Mouse (Mus musculus): ENCODE data around the gene B4galnt4. TPM values are rescaled to one million over a fixed set of nuclear protein-coding genes. Genes with fewer than 3 reads are reported as not detected.

Gene B4galnt4
- polyA plus RNA-seq, 2 experiments, result 0.39 to 0.64 TPM

DNA sequence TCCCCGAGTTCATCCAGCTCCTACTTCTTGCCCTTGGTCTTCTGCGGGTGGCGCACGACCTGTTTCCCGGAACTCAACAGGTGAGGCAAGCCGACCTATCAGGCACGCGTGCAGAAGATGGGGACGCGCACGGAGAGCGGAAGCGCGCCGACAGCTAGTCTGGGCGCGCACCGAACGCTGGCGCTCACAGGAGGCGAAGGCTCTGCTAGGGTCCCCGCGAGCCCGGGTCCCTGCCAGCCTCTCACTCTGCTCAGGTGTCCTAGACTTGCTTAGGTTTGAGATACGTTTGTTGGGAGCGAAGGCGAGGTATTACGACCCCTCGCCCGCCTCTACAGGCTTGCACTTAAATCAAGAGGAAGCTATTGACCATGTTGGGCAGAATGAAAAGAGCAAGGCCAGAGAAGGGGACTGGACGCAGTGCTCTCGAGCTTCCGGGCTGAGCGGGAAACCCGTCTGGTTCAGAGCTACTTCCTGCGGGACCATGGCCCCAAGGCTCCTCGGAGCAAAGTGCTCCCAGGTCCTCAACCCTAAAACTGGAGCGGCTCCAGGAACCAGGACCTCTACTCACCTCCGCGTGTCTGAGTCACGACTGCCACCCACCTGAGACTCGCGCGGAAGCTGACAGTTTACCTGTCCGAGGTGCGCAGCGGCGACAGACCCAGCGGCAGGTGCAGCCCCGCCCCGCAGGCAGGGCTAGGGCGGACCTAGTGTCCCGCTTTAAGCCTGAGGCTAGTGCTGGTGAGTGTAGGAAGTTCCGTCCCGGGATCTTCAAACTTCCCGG lies 39.2 kb downstream of the B4galnt4 start, which contains the start of gene Sigirr:
Sigirr (minus strand) TSS at position 662 of the 781 bp plus-strand sequence.
- no peak within 1 kb of the TSS for H3K27ac ChIP-seq
- H3K4me2 ChIP-seq (ENCODE audit: low read depth), result peak within 1 kb of the TSS; percentile 66
- H3K9me3 ChIP-seq (ENCODE audit: control insufficient read depth, low read length), result no peaks in the 10 kb centered on the region
- peak within 1 kb of the TSS; percentile 49 to 50 for H3K4me3 ChIP-seq (ENCODE audit: insufficient read depth in 1 of 2, low read depth in 2 of 2, low read length in 2 of 2)
- DNase-seq (ENCODE audit: low read depth in 3 of 3, low spot score in 3 of 3), result no peak
- 3% methylated on average over 56 of the region's 56 CpGs for WGBS (ENCODE audit: insufficient replicate concordance)
- H3K4me1 ChIP-seq (replicated peaks; ENCODE audit: control insufficient read depth in 2 of 2, insufficient read depth in 2 of 2, low read length in 1 of 2), result peaks cover 25 to 35% of the 10 kb centered on the region in 2 experiments
- H3K36me3 ChIP-seq (replicated peaks; ENCODE audit: control insufficient read depth, insufficient read depth, low read depth), result no peaks in the 10 kb centered on the region
- H3K9ac ChIP-seq (replicated peaks), result peak within 1 kb of the TSS; percentile 1
- TF ChIP-seq EP300 (IDR thresholded peaks at IDR 0.05; ENCODE audit: low read depth) (no peak), CTCF (IDR thresholded peaks at IDR 0.05; ENCODE audit: low read depth) (no peak)
- peak; percentile 29; the same call in 1 of the 2 replicates for ATAC-seq (ENCODE audit: insufficient read depth)
- H3K27me3 ChIP-seq (ENCODE audit: control insufficient read depth, insufficient read depth, low read length), result peaks cover 13% of the 10 kb centered on the region

DNA sequence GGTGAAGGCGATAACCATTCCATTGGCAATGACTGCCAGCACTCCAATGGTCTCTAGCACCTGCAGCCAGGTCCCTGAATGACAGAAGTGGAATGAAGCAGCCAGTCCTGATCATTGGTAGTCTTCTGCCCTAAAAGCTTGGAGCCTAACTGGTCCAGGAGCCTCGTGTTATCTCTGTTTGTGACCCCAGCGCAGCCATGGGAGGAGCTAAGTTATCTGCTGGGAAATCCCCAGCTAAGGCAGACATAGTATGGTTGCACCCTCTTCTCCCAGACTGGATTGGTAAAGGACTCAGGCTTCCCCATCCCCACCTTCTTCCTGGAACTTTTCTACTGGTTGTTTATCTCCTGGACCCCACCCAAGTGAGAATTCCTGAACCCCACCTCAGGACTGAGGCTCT lies 42.3 kb downstream of the B4galnt4 start:
- Histone ChIP-seq H3K9me3 (ENCODE audit: control insufficient read depth, low read length) (no peaks in the 10 kb centered on the region), H3K9ac (replicated peaks) (0 out of 2 replicates have a peak overlapping the region, but pooled peaks have one; percentile 13), H3K4me1 (replicated peaks; ENCODE audit: control insufficient read depth in 2 of 2, insufficient read depth in 2 of 2, low read length in 1 of 2) (peaks cover 14 to 17% of the 10 kb centered on the region in 2 experiments), H3K4me3 (ENCODE audit: insufficient read depth in 1 of 2, low read depth in 2 of 2, low read length in 2 of 2) (no peak overlapping the region), H3K27ac (no peak overlapping the region), H3K27me3 (ENCODE audit: control insufficient read depth, insufficient read depth, low read length) (peaks cover 13% of the 10 kb centered on the region), H3K36me3 (replicated peaks; ENCODE audit: control insufficient read depth, insufficient read depth, low read depth) (no peaks in the 10 kb centered on the region), H3K4me2 (ENCODE audit: low read depth) (peak overlapping the region; percentile 41)
- peak in 1 of 3 experiments; percentile 80 for DNase-seq (ENCODE audit: low read depth in 3 of 3, low spot score in 3 of 3)
- 30% methylated on average over 3 of the region's 3 CpGs for WGBS (ENCODE audit: insufficient replicate concordance)
- TF ChIP-seq EP300 (IDR thresholded peaks at IDR 0.05; ENCODE audit: low read depth) (no peak), CTCF (IDR thresholded peaks at IDR 0.05; ENCODE audit: low read depth) (no peak)
- peak; percentile 73; the same call in 1 of the 2 replicates for ATAC-seq (ENCODE audit: insufficient read depth)

DNA sequence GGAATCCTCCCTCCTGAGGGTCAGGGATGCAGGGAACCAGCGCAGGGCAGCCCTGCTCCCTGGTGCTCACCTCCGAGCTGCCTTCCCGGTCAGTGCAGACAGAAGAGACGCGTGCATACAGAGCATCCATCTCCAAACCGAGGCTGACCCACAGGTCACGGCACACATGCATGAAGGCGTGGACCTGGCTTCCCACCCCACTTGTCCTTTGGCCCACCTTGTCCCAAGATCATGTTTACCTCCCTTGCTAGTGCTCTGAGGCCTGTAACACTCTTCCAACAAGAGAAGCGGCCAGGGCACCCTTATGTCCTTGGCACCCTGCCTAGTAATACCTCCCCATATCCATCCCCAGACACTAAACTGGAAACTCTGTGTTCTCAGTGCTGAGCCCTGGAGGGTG lies 55.0 kb downstream of the B4galnt4 start:
- H3K4me2 ChIP-seq (ENCODE audit: low read depth), result no peak overlapping the region
- no peak overlapping the region for H3K4me3 ChIP-seq (ENCODE audit: insufficient read depth in 1 of 2, low read depth in 2 of 2, low read length in 2 of 2)
- no peaks in the 10 kb centered on the region for H3K9me3 ChIP-seq (ENCODE audit: control insufficient read depth, low read length)
- H3K9ac ChIP-seq (replicated peaks), result no peak overlapping the region
- WGBS (ENCODE audit: insufficient replicate concordance), result 80% methylated on average over 9 of the region's 9 CpGs
- no peak overlapping the region for H3K27ac ChIP-seq
- ATAC-seq (ENCODE audit: insufficient read depth), result no peak
- H3K27me3 ChIP-seq (ENCODE audit: control insufficient read depth, insufficient read depth, low read length), result no peaks in the 10 kb centered on the region
- TF ChIP-seq CTCF (IDR thresholded peaks at IDR 0.05; ENCODE audit: low read depth), result no peak
- H3K36me3 ChIP-seq (replicated peaks; ENCODE audit: control insufficient read depth, insufficient read depth, low read depth), result no peaks in the 10 kb centered on the region
- DNase-seq (ENCODE audit: low read depth in 3 of 3, low spot score in 3 of 3), result no peak
- peaks cover 21 to 24% of the 10 kb centered on the region in 2 experiments for H3K4me1 ChIP-seq (replicated peaks; ENCODE audit: control insufficient read depth in 2 of 2, insufficient read depth in 2 of 2, low read length in 1 of 2)

DNA sequence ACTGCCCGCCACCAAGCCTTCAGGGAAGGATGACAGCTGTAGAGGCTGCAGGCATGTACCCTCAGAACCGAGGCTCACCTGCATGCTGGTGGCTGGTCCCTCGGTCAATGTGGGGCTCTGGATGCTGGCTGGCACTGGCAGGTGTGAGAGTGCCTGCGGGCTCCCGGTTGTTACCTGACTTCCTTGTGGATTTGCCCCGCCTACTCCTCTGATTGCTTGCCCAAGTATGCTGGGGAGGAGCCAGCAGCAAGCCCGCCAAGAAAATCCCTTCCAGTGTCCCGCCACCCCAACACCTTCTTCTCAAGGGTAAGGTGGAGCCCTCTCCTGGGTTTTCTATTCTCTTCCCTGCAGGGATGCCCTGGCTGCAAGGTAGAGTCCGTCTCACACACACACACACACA lies 56.7 kb downstream of the B4galnt4 start, which contains the start of gene Ano9:
Ano9 (minus strand) TSS at position 171 of the 400 bp plus-strand sequence.
- no peak within 1 kb of the TSS for H3K9ac ChIP-seq (replicated peaks)
- H3K27ac ChIP-seq, result no peak within 1 kb of the TSS
- no peaks in the 10 kb centered on the region for H3K9me3 ChIP-seq (ENCODE audit: control insufficient read depth, low read length)
- DNase-seq (ENCODE audit: low read depth in 3 of 3, low spot score in 3 of 3), result no peak
- H3K4me3 ChIP-seq (ENCODE audit: insufficient read depth in 1 of 2, low read depth in 2 of 2, low read length in 2 of 2), result no peak within 1 kb of the TSS
- no peaks in the 10 kb centered on the region for H3K27me3 ChIP-seq (ENCODE audit: control insufficient read depth, insufficient read depth, low read length)
- TF ChIP-seq EP300 (IDR thresholded peaks at IDR 0.05; ENCODE audit: low read depth), result no peak
- no peak for TF ChIP-seq CTCF (IDR thresholded peaks at IDR 0.05; ENCODE audit: low read depth)
- WGBS (ENCODE audit: insufficient replicate concordance), result 34% methylated on average over 9 of the region's 9 CpGs
- no peak for ATAC-seq (ENCODE audit: insufficient read depth)
- H3K4me2 ChIP-seq (ENCODE audit: low read depth), result no peak within 1 kb of the TSS
- H3K36me3 ChIP-seq (replicated peaks; ENCODE audit: control insufficient read depth, insufficient read depth, low read depth), result no peaks in the 10 kb centered on the region
- peaks cover 35 to 36% of the 10 kb centered on the region in 2 experiments for H3K4me1 ChIP-seq (replicated peaks; ENCODE audit: control insufficient read depth in 2 of 2, insufficient read depth in 2 of 2, low read length in 1 of 2)

DNA sequence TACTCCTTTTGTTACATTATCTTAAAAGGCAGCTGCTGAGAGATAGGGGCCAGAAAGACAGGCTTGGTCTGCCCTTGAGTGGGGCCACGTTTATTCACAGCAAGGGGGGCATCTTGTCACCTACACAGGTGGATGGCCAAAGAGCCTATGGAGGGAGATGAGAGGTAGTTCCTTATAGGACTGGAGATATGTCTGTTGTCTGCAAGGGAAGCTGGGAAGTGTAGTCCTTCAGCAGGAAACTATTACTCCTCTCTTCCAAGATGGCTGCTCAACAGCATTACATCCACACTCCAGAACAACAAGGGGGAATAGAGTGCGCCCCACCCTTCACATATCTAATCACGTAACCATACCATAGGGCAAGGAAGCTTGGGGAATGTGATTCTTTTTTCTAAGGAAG lies 58.6 kb downstream of the B4galnt4 start:
- Histone ChIP-seq H3K36me3 (replicated peaks; ENCODE audit: control insufficient read depth, insufficient read depth, low read depth) (no peaks in the 10 kb centered on the region), H3K27me3 (ENCODE audit: control insufficient read depth, insufficient read depth, low read length) (no peaks in the 10 kb centered on the region), H3K4me2 (ENCODE audit: low read depth) (no peak overlapping the region), H3K4me1 (replicated peaks; ENCODE audit: control insufficient read depth in 2 of 2, insufficient read depth in 2 of 2, low read length in 1 of 2) (peaks cover 43 to 47% of the 10 kb centered on the region in 2 experiments), H3K9ac (replicated peaks) (no peak overlapping the region), H3K4me3 (ENCODE audit: insufficient read depth in 1 of 2, low read depth in 2 of 2, low read length in 2 of 2) (no peak overlapping the region), H3K9me3 (ENCODE audit: control insufficient read depth, low read length) (no peaks in the 10 kb centered on the region), H3K27ac (no peak overlapping the region)
- DNase-seq (ENCODE audit: low read depth in 3 of 3, low spot score in 3 of 3) (no peak), ATAC-seq (ENCODE audit: insufficient read depth) (no peak)
- no peak for TF ChIP-seq EP300 (IDR thresholded peaks at IDR 0.05; ENCODE audit: low read depth)
- no peak for TF ChIP-seq CTCF (IDR thresholded peaks at IDR 0.05; ENCODE audit: low read depth)
- WGBS (ENCODE audit: insufficient replicate concordance), result 38% methylated on average over 3 of the region's 3 CpGs
